Mouse (Mus musculus): ENCODE measurements around the gene Ptpru. TPM values are rescaled to one million over a fixed set of nuclear protein-coding genes. Genes with fewer than 3 reads are reported as not detected.
A peak's percentile ranks its signal among the peaks of the same experiment; 100 is the strongest.

The Ptpru gene
- total RNA-seq (2021): 10 to 100 TPM; 63.8 to 64.9 TPM
- long read RNA-seq, experiment 1, full-length matches to known transcripts: 2 of 21 reads
- long read RNA-seq, experiment 1, partial matches to known transcripts: 10 of 21 reads
- long read RNA-seq, experiment 1, other reads (novel, unspliced or antisense): 9 of 21 reads
- long read RNA-seq, experiment 2, full-length matches to known transcripts: 2 of 28 reads
- long read RNA-seq, experiment 2, partial matches to known transcripts: 7 of 28 reads
- long read RNA-seq, experiment 2, other reads (novel, unspliced or antisense): 19 of 28 reads

DNA sequence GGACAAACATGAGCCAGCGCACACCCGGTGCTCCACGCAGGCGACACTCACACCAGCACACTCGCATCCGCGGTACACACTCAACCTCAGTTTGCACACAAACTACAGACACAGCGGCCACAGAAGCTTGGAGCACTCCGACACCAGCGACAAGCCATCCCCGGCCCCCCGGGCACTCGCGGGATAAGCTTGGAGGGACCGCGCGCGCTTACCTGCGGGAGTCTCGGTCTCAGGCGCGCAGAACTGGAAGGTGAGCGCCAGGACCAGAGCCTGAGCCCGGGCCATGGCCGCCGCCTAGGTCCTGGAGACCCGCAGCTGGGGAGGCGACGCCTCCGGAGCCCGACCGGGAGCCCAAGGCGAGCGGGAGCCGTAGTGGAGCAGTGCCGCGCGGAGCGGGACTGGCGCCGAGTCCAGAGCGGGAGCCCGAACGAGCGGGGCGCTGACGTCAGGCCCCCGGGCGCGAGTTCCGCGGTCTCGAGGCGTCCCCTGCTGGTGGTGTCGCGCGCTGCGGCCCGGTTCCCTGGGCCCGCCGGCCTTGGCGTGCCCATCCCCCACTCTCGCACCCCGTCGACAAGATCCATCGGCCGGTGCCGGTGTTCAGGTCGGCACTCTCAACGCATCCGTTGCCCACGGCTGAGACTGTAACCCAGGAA is at the start of gene Ptpru:
Gene Ptpru (minus strand): TSS at position 417 of the 653 bp plus-strand sequence.
- intact Hi-C loops (cut with DNase I): loop anchor here (1.0 to 10.0 kb wide), 4 partner anchors 351 to 1043 kb away; partner anchors contain the start of gene Sdc3
- DNase-seq (ENCODE audit: low spot score in 2 of 2): peak; percentile 87 to 93

DNA sequence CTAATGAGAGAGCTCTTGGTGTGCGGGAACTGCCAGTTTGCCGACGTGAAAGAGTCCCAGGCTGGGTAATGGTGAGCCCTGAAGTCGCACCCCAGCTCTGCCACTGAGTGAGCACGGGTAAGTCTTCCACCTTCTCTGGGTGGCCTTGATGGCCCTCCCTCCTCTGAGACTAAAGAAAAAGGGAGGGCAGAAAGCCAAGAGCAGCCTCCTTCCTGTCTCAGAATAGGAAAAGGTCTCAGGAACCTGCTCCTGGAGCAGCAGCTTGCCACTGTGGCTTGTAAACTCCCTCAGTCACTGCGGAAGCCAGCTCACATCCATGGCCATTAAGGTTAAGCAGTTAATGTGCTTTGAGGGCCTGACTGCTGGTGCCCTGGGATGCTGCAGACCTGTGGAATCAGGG is 47.3 kb upstream of the Ptpru start:
- intact Hi-C loops (cut with DNase I): no loop called here

DNA sequence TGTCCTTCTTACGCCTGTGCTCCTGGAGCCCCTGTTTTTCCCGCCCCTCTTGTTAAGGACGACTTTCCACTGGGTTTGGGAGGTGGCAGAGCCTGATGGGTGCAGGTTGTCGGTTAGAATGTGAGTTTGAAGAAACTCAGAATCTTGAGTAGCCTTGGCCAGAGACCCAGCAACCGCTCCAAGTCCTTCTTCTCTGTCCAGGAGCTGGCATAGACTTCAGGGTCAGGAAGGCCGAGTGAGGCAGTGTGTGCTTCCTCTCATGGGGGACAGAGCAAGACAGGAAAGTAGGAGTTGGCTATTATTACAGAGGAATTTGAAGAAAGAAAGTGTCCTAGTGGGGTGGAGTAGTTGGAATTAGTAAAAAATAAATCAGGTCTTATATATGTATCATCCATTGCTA is 45.5 kb upstream of the Ptpru start:
- intact Hi-C loops (cut with DNase I): no loop called here
- DNase-seq (ENCODE audit: low spot score in 2 of 2): no peak

More for the DNA sequence above, 47.3 kb upstream of the Ptpru start:
- no peak for DNase-seq (ENCODE audit: low spot score in 2 of 2)

DNA sequence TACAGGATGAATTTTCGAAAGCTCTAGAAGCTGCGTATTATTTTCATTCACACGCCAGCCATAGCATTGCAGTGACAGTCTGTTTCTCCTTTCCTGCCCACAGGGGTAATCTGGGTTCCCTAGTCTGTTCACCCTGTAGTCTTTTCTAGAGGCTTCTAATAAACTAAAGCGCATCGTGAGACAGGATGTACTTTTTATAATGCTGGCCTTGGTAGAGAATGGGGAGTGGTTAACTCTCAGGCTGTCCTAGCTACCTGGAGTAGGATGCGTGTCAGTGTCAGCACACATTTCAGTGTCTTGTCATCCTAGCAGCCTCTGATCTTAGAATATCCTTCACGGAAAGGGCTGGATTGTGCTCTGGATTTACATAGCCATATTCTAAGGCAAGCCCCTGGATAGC is 43.2 kb upstream of the Ptpru start:
- DNase-seq (ENCODE audit: low spot score in 2 of 2): no peak
- intact Hi-C loops (cut with DNase I): no loop called here

DNA sequence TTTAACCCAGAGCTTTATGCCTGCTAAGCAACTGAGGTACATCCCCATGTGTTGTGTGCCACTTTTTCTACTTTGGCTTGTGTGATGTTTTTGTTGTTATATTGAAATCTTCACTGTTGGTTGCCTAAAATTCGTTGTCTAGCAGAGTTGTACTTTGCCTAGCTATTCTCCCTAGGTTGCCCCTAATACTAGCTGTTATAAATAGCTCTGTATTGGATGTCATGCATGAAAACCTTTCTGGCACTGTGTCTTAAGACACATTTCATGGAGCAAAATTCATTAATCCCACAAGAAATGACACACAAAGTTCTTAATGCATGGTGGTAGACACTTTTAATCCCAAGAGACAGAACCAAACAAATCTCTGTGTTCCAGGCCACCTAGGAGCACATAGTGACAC is 41.6 kb upstream of the Ptpru start:
- intact Hi-C loops (cut with DNase I): no loop called here
- no peak for DNase-seq (ENCODE audit: low spot score in 2 of 2)

DNA sequence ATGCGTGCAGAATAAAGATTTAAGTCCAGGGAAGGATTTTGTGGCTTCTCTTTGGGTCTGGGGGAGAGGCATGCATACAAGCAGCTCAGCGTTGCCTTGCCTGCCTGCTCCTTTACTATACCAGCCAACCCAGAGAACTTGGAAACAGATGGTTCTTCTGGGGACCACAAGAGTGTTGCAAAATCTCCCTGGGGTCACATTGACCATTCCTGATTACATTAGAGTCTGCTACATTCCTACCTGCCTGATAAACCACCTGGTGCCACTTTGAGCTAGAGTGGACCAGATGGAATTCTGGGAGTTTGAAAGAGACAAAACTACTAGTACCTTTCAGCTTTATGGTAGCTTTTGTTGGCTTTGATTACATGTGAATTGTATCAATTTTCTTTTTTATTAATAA is 38.7 kb upstream of the Ptpru start:
- intact Hi-C loops (cut with DNase I): no loop called here
- no peak for DNase-seq (ENCODE audit: low spot score in 2 of 2)

DNA sequence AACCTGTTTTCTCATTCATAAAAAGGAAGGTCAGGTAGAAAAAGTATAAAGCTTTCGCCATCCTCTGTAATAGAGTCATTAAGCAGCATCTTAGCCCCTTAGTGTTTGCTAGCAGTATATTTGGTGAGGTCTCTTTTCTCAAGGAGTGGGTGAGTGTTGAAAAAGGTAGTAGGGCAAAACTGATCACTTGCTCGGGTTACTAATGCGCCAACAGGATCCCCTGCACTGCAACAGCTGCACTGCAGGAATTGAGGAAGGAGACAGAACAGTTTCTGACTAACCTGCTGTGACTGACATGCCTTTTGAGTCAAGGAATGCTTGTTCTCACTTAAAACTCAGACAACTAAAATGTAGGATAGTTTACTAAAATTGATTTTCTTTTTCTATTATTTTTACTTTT is 37.2 kb upstream of the Ptpru start:
- intact Hi-C loops (cut with DNase I): no loop called here
- no peak for DNase-seq (ENCODE audit: low spot score in 2 of 2)

DNA sequence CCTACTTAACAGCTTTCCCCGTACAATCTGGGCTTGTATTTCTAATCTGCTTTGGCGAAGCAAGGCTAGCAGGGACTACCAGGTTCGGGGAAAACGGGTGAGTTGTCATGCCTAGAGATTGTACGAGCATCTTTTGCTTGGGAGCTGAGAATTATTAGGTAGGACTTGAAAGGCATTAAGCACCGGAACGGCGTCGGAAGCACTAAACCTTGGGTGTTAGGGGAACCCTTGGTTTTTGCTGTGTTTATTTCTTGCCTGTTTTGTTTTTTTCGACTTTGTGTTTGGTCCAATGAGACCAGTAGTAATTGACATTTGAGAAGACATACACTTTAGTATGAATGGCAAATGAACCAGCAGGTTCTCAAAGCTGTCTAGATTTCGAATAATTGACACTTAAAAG is 36.5 kb upstream of the Ptpru start:
- no peak for DNase-seq (ENCODE audit: low spot score in 2 of 2)
- intact Hi-C loops (cut with DNase I): no loop called here

DNA sequence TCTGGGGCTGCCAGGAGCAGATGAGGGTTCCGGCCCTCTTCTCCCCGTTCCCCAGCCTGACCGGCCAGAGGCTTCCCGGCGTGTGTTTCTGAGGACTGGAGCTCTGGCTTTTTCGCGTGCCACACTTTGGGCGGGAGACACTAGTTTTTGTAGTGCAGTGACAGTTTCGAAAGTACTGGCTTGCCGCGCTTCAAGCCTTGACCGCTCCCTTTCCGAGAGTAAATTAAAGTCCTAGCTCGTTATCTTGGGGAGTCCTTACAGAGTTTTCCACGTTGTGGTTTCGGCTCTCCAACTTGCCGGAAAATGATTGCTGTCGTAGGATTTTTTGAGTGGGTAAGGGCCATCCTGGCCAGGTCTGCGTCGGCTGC is 36.1 kb upstream of the Ptpru start:
- intact Hi-C loops (cut with DNase I): no loop called here
- DNase-seq (ENCODE audit: low spot score in 2 of 2): no peak

DNA sequence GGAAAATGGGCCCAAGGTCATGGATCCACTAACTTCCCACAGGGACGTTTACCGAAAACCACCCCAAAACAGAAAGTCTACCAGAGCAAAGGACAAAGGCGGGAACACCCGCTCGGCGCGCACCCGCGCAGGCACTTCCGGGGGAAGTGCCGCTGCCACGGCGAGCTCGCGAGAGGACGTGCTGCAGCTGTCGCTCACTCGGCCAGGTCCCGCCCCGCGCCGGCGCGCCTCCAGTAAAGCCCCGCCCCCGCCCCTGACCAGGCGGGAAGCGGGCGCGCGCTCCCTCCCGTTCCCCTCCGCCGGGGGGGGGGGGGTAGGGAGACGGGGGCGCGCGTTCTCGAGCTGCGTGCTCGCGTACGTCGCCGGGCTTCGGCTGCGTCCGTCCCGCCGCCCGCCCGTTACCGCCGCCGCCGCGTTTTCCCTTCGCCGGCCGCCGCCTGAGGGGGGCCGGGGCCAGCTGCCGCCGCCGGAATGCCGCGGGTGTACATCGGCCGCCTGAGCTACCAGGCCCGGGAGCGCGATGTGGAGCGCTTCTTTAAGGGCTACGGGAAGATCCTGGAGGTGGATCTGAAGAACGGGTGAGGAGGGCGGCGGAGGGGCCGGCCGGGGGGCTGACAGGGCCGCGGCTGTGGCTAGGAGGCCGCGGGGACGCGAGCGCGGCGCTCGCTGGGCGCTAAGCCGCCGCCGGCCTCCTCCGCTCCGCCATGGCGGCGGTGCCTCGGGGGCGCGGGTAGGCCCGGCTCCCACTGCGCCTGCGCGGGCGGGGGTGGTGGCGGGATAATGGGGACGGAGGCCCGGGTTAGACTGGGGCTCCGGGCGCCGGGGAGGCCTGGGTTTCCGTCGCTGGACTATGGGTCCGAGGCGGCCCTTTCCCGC is 35.4 kb upstream of the Ptpru start, which contains the start of gene Srsf4:
Gene Srsf4 (plus strand): TSS at position 325 of the 876 bp plus-strand sequence.
- peak; percentile 95 to 96 for DNase-seq (ENCODE audit: low spot score in 2 of 2)
- intact Hi-C loops (cut with DNase I): no loop called here

DNA sequence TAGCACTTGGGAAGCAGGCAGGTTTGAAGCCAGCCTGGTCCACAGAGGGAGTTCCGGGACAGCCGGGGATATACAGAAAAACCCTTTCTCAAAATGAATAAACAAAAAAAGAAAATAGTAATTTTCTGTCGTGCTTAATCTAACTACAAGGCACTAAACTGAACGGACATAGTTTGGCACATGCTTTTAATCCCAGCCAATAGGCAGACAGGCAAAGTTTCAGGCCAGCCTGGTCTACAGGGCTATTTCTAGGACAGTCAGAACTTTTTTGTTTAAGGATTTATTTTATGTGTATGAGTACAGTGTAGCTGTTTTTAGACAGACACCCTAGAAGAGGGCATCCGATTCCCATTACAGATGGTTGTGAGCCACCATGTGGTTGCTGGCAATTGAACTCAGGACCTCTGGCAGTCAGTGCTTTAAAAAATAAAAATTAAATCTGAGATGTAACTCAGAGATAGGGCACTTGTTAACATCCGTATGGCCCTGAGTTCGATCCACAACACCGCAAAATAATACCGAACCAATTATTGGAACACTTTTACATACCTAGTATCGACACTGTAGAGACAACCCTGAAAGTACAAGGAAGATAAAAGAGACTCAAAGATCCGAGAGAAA is 34.7 kb upstream of the Ptpru start:
- intact Hi-C loops (cut with DNase I): no loop called here

DNA sequence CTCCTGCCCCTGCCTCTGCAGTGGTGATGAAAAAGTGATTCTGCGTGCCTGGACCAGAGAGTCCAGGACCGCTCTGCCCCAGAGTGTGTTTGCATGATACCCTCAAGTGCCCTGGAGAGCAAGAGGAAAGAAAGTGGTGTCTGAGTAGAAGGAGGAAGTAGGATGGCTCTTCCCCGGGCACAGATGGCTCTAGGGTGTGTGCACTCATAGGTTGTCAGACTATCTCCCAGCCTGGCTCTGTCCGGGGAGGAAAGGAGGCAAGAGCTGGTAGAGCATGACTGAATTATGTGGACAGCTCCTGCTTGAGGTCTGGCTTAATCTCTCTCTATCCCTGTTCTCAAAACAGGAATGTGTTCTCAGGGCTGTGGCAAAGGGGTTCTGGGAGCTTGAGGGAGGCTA is 23.3 kb upstream of the Ptpru start:
- DNase-seq (ENCODE audit: low spot score in 2 of 2): no peak
- intact Hi-C loops (cut with DNase I): loop anchor here (2.0 to 5.0 kb wide), 2 partner anchors 111 to 217 kb away; no protein-coding TSS in a partner anchor

More for the DNA sequence above, 34.7 kb upstream of the Ptpru start:
- no peak for DNase-seq (ENCODE audit: low spot score in 2 of 2)

DNA sequence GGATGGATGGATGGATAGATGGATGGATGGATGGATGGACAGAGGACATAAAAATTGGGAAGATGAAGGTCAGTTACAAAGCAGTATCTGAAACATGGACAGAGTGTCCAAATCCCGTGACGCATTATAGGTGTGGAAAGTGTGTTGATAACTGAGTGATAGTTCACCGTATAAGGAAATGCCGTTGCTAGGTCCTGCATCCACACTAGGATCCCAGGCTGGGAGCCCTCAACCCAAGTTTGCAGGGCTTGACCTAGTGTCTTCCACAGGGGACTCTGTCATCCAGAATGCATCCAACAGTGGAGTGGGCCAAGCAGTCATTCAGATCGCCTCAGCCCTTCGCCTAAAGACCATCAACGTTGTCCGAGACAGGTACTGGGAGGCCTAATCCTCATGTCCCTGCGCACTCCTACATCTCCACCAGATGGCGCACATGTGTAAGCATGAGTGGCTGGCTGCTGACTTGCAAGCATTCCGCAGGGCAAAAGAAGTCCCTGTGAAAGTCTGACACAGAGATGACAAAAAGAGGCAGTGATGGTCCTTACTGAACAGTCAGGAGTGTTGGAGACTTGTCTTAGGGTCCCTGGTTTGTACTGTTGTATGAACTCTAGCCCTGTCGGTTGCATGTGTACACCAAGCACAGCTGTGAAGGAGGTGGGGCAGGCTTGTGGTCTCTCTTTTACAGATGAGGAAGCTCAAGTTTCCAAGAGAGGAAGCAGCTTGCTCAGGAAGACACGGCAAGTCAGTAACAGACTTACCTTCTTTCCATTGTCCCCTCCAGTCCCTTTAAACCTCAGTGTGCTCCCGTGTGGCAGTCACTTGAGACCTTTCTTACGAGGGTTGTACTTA is 22.6 kb upstream of the Ptpru start:
- intact Hi-C loops (cut with DNase I): loop anchor here (2.0 to 5.0 kb wide), 2 partner anchors 112 to 218 kb away; no protein-coding TSS in a partner anchor
- DNase-seq (ENCODE audit: low spot score in 2 of 2): peak; percentile 88 to 90

DNA sequence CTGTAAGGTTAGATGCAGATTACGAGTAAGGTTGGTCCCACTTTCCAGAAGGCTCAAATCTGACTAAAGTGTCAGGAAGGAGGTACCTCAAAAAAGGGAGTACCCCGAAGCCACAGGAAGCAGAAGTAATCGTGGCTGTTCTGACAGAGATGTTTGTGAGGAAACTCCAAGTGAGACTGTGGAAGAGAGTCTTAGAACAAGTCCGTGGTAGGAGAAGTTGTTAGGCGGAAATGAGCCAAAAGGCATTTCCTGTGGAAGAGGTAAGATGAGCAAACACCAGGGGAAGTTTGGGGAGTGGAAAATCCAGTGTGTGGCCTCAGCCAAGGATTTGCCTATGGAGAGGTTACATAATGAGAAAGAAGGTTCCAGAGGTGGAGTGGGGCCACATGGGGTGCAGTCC is 16.9 kb upstream of the Ptpru start:
- intact Hi-C loops (cut with DNase I): no loop called here
- no peak for DNase-seq (ENCODE audit: low spot score in 2 of 2)

DNA sequence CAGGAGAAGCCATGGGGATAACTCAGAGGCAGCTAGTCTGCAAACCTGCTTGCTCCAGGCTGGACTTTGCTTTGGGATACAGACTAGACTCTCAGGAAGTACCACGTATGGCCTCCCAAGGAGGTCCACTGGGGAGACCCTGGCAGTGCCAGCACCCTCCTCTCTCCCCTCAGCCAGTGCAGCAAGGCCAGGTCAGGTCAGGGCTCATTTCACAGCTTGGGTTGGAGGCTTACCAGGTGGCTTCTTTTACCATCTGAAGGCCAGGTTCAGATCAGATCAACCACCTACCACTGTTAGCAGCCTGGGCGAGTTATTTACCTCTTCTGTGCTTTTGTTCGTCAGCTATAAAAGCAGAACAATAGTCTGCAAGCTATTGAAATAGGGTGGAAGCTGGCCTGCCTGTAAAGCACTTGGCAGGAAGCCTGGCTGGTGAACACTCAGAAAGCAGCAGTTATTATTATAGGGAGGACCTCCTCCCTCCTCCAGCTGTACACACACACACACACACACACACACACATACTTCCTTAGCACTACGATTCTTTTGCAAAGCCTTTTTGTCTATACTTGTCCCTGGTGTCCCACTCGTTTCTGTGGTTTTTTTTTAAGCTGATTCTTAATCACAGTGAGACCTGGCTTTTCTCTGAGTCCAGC is 12.0 kb upstream of the Ptpru start:
- DNase-seq (ENCODE audit: low spot score in 2 of 2): peak; percentile 74 to 78
- intact Hi-C loops (cut with DNase I): no loop called here

DNA sequence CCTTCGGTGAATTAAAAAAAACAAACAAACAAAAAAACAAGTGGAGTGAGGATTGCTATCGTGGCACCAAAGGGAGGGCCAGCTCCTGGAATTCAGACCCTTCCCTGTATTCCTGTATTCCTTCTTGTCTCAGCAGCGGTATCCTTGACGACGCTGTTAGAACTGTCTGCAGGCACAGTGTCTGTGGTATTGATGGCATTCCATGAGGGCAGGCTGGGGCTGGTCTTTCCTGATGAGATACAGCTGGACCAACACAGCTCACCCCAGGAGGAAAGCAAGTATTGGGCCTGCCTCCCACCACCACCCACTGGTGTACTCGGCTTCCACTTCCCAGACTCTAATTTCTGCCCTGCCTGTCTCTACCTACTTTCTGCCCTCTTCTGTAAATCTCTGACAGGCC is 10.0 kb upstream of the Ptpru start:
- no peak for DNase-seq (ENCODE audit: low spot score in 2 of 2)
- intact Hi-C loops (cut with DNase I): no loop called here

DNA sequence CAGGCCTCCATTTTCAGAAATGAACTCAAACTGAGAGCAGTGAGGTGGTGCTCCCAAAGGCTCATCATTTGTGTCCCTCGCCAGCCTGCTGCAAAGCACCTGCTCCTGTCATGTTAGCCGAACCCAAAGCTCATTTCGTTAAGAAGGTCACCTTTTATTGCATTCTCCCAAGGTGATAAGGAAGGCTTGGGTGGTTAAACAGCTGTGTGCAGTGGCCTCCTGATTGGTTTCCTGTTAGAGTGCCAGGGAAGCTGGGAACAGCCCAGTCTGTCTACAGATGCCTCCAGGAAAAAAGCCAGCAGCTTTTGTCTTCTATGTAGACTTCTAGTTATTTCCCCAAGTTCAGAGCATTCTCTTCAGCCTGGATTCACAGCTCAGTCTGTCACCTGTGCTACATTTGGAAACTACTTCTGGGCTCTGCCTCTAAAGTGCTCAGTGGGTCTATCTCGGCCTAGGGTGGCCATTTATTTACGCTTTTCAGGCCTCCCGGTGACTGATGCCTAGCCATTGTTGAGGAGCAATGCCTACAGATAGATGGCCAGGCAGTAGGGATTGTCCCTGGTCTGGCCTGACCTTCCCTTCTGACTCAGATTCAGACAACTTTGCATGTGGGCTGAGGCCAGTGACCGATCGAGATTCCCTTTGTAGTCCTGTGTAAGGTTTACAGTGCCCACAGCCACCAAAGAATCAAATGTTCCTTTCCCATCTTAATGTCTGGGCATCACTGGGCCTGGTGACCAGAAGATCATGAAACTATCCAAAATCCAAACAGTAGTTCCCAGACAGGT is 8.1 kb upstream of the Ptpru start:
- intact Hi-C loops (cut with DNase I): no loop called here
- no peak for DNase-seq (ENCODE audit: low spot score in 2 of 2)

Data from left cerebral cortex, postnatal 14 days (tissue).